Mouse (Mus musculus): ENCODE results near the gene Sec14l1. TPM values are rescaled to one million over a fixed set of nuclear protein-coding genes. Genes with fewer than 3 reads are reported as not detected.

Gene Sec14l1
- polyA plus RNA-seq, 1 experiment from 2014 or later, result 60.3 TPM

GRCm38 (mm10) chr11:117153553-117153952 is 38.6 kb downstream of the Sec14l1 start:
- 78% methylated on average over 9 of the region's 9 CpGs for WGBS
- H3K4me2 ChIP-seq, result no peak overlapping the region
- H3K9me3 ChIP-seq (replicated peaks), result no peaks in the 10 kb centered on the region
- H3K27me3 ChIP-seq, result no peaks in the 10 kb centered on the region
- H3K4me1 ChIP-seq, result peaks cover 15% of the 10 kb centered on the region
- H3K27ac ChIP-seq, result no peak overlapping the region
- ATAC-seq, result no peak
- no peak overlapping the region for H3K4me3 ChIP-seq
- no peak overlapping the region for H3K9ac ChIP-seq
- H3K36me3 ChIP-seq (ENCODE audit: poor library complexity, severe bottlenecking), result peaks cover 92% of the 10 kb centered on the region

GRCm38 (mm10) chr11:117154088-117154815 is 39.3 kb downstream of the Sec14l1 start:
- ATAC-seq, result no peak
- peaks cover 91% of the 10 kb centered on the region for H3K36me3 ChIP-seq (ENCODE audit: poor library complexity, severe bottlenecking)
- H3K9ac ChIP-seq, result no peak overlapping the region
- no peak overlapping the region for H3K4me2 ChIP-seq
- no peak overlapping the region for H3K27ac ChIP-seq
- no peak overlapping the region for H3K4me3 ChIP-seq
- WGBS, result 58% methylated on average over 7 of the region's 7 CpGs
- H3K4me1 ChIP-seq, result peaks cover 18% of the 10 kb centered on the region
- no peaks in the 10 kb centered on the region for H3K9me3 ChIP-seq (replicated peaks)
- no peaks in the 10 kb centered on the region for H3K27me3 ChIP-seq

GRCm38 (mm10) chr11:117156725-117157124 is 41.8 kb downstream of the Sec14l1 start:
- Histone ChIP-seq H3K4me2 (no peak overlapping the region), H3K9me3 (replicated peaks) (no peaks in the 10 kb centered on the region), H3K27me3 (no peaks in the 10 kb centered on the region), H3K4me1 (peaks cover 26% of the 10 kb centered on the region), H3K9ac (no peak overlapping the region), H3K36me3 (ENCODE audit: poor library complexity, severe bottlenecking) (peaks cover 74% of the 10 kb centered on the region), H3K27ac (no peak overlapping the region), H3K4me3 (no peak overlapping the region)
- ATAC-seq, result peak; percentile 60
- WGBS, result 6% methylated on average over 15 of the region's 15 CpGs

- 68% methylated on average over 10 of the region's 11 CpGs for WGBS
- Histone ChIP-seq H3K27ac (peak overlapping the region; percentile 27; the same call in 1 of the 2 replicates), H3K36me3 (ENCODE audit: poor library complexity, severe bottlenecking) (peaks cover 61% of the 10 kb centered on the region), H3K27me3 (no peaks in the 10 kb centered on the region), H3K9ac (peak overlapping the region; percentile 12; the same call in 1 of the 2 replicates), H3K4me3 (no peak overlapping the region), H3K9me3 (replicated peaks) (no peaks in the 10 kb centered on the region), H3K4me2 (no peak overlapping the region), H3K4me1 (peaks cover 26% of the 10 kb centered on the region)
- ATAC-seq, result no peak
Measured at GRCm38 (mm10) chr11:117158343-117158742, 43.4 kb downstream of the Sec14l1 start.

- H3K27me3 ChIP-seq, result no peaks in the 10 kb centered on the region
- ATAC-seq, result no peak
- no peaks in the 10 kb centered on the region for H3K9me3 ChIP-seq (replicated peaks)
- H3K36me3 ChIP-seq (ENCODE audit: poor library complexity, severe bottlenecking), result peaks cover 53% of the 10 kb centered on the region
- no peak overlapping the region for H3K4me3 ChIP-seq
- no peak overlapping the region for H3K27ac ChIP-seq
- H3K9ac ChIP-seq, result no peak overlapping the region
- WGBS, result 88% methylated on average over 13 of the region's 13 CpGs
- no peak overlapping the region for H3K4me2 ChIP-seq
- peaks cover 26% of the 10 kb centered on the region for H3K4me1 ChIP-seq
Measured at GRCm38 (mm10) chr11:117159257-117159945, 44.4 kb downstream of the Sec14l1 start.

- Histone ChIP-seq H3K27ac (no peak overlapping the region), H3K36me3 (ENCODE audit: poor library complexity, severe bottlenecking) (peaks cover 48% of the 10 kb centered on the region), H3K27me3 (no peaks in the 10 kb centered on the region), H3K4me1 (peaks cover 26% of the 10 kb centered on the region), H3K9ac (no peak overlapping the region), H3K9me3 (replicated peaks) (no peaks in the 10 kb centered on the region), H3K4me2 (no peak overlapping the region), H3K4me3 (no peak overlapping the region)
- 67% methylated on average over 5 of the region's 5 CpGs for WGBS
- ATAC-seq, result no peak
Measured at GRCm38 (mm10) chr11:117159946-117160307, 45.0 kb downstream of the Sec14l1 start.

GRCm38 (mm10) chr11:117160791-117161190 is 45.8 kb downstream of the Sec14l1 start:
- H3K36me3 ChIP-seq (ENCODE audit: poor library complexity, severe bottlenecking), result peaks cover 39% of the 10 kb centered on the region
- no peaks in the 10 kb centered on the region for H3K9me3 ChIP-seq (replicated peaks)
- no peak overlapping the region for H3K27ac ChIP-seq
- ATAC-seq, result no peak
- 96% methylated on average over 12 of the region's 12 CpGs for WGBS
- no peak overlapping the region for H3K9ac ChIP-seq
- no peak overlapping the region for H3K4me3 ChIP-seq
- H3K4me2 ChIP-seq, result no peak overlapping the region
- H3K27me3 ChIP-seq, result no peaks in the 10 kb centered on the region
- H3K4me1 ChIP-seq, result peaks cover 26% of the 10 kb centered on the region

GRCm38 (mm10) chr11:117161574-117161973 is 46.6 kb downstream of the Sec14l1 start:
- Histone ChIP-seq H3K9me3 (replicated peaks) (no peaks in the 10 kb centered on the region), H3K27ac (no peak overlapping the region), H3K4me1 (peaks cover 20% of the 10 kb centered on the region; the same call in 1 of the 2 replicates), H3K27me3 (no peaks in the 10 kb centered on the region), H3K36me3 (ENCODE audit: poor library complexity, severe bottlenecking) (peaks cover 33% of the 10 kb centered on the region), H3K4me3 (no peak overlapping the region), H3K9ac (no peak overlapping the region), H3K4me2 (no peak overlapping the region)
- 80% methylated on average over 8 of the region's 8 CpGs for WGBS
- no peak for ATAC-seq

GRCm38 (mm10) chr11:117163098-117163497 is 48.1 kb downstream of the Sec14l1 start:
- peaks cover 16% of the 10 kb centered on the region; the same call in 1 of the 2 replicates for H3K4me1 ChIP-seq
- ATAC-seq, result no peak
- no peaks in the 10 kb centered on the region for H3K9me3 ChIP-seq (replicated peaks)
- no peak overlapping the region for H3K4me2 ChIP-seq
- no peaks in the 10 kb centered on the region for H3K27me3 ChIP-seq
- H3K36me3 ChIP-seq (ENCODE audit: poor library complexity, severe bottlenecking), result peaks cover 18% of the 10 kb centered on the region
- WGBS, result 79% methylated on average over 9 of the region's 9 CpGs
- H3K4me3 ChIP-seq, result no peak overlapping the region
- no peak overlapping the region for H3K9ac ChIP-seq
- no peak overlapping the region for H3K27ac ChIP-seq

- Histone ChIP-seq H3K4me1 (peaks cover 12% of the 10 kb centered on the region), H3K4me2 (no peak overlapping the region), H3K27ac (no peak overlapping the region), H3K9me3 (replicated peaks) (no peaks in the 10 kb centered on the region), H3K9ac (no peak overlapping the region), H3K27me3 (no peaks in the 10 kb centered on the region), H3K4me3 (no peak overlapping the region), H3K36me3 (ENCODE audit: poor library complexity, severe bottlenecking) (peaks cover 12% of the 10 kb centered on the region)
- WGBS, result 94% methylated on average over 6 of the region's 6 CpGs
- no peak for ATAC-seq
Measured at GRCm38 (mm10) chr11:117163771-117164170, 48.8 kb downstream of the Sec14l1 start.

GRCm38 (mm10) chr11:117168278-117169087 is 53.5 kb downstream of the Sec14l1 start:
- 85% methylated on average over 20 of the region's 20 CpGs for WGBS
- H3K4me2 ChIP-seq, result no peak overlapping the region
- ATAC-seq, result no peak
- H3K27me3 ChIP-seq, result no peaks in the 10 kb centered on the region
- no peak overlapping the region for H3K4me3 ChIP-seq
- no peak overlapping the region; the same call in 1 of the 2 replicates for H3K9ac ChIP-seq
- H3K36me3 ChIP-seq (ENCODE audit: poor library complexity, severe bottlenecking), result no peaks in the 10 kb centered on the region
- H3K9me3 ChIP-seq (replicated peaks), result no peaks in the 10 kb centered on the region
- peak overlapping the region; percentile 80; the same call in 1 of the 2 replicates for H3K27ac ChIP-seq
- peaks cover 20% of the 10 kb centered on the region for H3K4me1 ChIP-seq

All from forebrain, embryonic 13.5 days (tissue).